Mouse (Mus musculus): ENCODE data around the gene Gm973.
"Not testable (repeated sequence)": the region's sequence is repeated elsewhere in the genome, so short reads cannot be mapped to it uniquely, and the experiment has no call there.

The Gm973 gene

DNA sequence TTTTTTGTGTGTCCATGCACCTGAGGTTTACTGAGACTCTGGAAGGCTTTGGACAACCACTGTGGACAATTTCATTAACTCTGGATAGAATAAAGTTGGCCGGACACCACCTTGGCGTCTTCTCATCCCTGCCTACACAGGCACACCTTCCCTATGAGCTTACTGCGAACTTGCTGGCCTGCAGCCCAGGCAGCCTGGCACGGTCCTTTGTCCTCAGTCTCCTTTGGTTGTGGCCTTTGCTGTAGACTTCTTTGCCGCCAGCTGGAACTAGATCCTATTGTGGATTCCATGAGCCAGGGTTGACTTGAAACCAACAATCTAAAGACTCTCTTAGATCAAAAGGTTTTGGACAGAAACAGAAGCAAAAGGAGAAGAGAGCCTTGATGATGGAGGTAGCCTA is 109.3 kb downstream of the Gm973 start:
- in situ Hi-C loops (cut with MseI, MboI) = no loop called here

DNA sequence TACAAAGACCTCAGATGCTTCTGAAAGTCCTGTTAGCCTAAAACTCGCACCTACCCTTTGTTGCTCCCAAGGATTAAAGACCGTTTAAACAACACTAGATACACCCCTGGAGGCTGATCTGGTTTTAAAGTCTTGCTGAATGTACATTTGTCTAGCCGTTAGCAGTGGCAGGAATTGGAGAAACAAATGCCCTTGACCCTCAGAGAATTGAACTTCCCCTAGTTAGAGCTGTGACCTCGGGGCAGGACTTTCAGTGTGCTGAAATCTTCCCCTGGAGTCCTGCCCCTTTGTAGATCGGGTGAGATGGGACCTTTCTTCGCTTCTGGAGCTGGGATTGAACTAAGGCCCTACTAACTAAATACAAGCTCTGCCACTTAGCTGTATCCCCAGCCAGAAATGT is 113.1 kb downstream of the Gm973 start:
- in situ Hi-C loops (cut with MseI, MboI) = no loop called here

DNA sequence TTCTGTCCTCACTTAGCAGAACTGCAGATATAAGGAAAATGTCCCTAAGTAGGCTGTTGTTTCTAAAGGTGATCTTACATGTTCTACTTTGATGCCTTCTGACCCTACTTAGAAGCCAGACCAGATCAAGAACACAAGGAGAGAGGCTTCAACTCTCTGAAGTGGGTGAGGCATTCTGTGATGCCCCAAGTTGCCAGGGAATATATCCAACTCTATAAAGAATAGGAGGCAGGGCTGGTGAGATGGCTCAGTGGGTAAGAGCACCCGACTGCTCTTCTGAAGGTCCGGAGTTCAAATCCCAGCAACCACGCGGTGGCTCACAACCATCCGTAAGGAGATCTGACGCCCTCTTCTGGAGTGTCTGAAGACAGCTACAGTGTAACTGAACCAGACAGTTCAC is 114.3 kb downstream of the Gm973 start:
- in situ Hi-C loops (cut with MseI, MboI) = not testable (repeated sequence)

DNA sequence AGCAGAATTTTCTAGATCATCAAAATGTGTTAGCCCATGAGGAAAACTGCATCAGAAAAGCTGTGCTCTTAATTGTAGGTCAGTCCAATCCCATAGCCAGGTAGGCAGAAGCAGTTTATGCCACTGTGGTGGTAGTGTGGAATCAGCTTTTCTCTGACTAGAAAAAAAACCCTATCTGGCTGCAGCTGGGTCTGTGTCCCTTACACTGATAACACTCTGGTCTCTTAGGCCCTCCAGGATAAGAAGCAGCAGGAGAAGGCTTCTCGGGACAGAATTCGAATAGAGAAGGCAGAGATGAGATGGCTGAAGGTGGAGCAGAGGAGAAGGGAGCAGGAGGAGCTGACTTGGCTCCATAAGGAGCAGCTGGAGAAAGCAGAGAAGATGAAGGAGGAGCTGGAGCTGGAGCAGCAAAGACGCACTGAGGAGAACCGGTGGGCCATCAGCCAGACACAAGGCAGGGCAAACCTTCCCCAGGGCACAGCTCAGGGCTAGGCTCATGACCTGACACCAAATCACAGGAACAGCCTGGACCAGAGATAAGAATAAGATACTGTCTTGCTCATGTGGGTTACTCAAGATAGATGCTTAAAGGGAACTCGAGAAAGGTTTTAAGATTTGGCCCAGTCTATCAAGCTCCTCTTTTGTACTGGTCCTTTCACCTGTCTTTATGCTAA is 116.1 kb downstream of the Gm973 start:
- in situ Hi-C loops (cut with MseI, MboI) = no loop called here

DNA sequence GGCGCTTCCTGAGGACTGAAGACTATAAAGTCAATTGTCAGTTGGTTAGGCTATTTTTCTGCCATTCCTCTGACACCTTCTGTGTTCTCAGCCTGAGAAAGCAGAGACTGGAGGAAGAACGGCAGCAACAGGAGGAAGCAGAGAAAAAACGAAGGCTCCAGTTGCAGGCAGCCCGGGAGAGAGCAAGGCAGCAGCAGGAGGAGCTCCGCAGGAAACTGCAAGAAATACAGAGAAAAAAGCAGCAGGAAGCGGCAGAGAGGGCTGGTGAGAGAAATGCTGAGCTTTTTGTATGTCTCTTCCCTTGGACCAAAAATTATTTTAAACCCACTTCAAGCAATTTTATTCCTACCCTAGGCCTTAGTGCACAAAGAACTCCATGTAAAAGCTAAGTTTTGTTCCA is 117.0 kb downstream of the Gm973 start:
- in situ Hi-C loops (cut with MseI, MboI) = no loop called here

DNA sequence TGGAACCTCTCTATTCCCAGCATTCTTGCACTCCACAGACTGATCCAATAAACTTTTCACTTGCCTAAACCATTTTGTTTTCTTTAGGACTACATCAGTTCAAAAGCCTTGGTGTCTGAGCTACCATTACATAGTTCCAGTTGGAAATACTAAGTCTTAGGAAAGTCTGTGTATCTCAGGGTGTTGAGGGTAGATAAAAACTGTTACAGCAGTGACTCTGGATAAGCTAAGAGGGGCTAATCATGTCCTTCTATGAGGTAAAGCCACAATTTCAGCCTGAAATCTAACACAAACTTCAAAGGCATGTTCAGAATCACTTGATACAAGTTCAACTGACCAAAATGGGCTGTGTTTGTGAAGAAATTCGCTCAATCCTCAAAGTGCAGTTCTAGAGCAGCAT is 120.3 kb downstream of the Gm973 start:
- in situ Hi-C loops (cut with MseI, MboI) = no loop called here

DNA sequence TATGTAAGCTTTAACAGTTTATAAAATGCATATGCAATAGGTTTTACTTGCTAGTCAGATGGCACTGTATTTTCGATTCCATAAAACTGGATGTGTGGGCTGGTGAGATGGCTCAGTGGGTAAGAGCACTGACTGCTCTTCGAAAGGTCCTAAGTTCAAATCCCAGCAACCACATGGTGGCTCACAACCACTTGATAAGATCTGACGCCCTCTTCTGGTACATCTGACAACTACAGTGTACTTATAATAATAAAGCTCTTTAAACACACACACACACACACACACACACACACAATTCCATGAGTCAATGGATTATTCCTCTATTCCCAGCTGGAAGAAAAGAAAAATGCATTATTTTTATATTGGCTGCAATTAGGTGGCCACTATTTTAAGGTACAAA is 122.3 kb downstream of the Gm973 start:
- in situ Hi-C loops (cut with MseI, MboI) = no loop called here

DNA sequence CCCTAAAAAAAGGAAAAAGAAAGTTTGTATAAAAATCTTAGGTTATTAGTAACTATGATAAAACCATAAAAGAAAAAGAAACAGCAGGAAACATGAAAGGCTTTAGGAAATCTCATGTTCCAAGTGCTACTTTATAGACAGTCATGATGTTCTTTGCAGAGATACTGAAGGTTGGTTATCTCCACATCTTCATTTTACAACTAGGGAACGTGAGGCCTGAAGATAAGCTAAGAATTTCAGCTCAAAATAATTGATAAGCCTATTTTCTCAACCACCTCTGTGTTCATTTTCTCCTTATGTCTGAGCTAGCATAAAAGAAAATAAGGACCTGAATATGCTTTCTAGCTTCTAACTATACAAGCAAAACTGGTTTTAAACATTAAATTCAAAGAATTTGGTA is 126.4 kb downstream of the Gm973 start:
- in situ Hi-C loops (cut with MseI, MboI) = no loop called here

DNA sequence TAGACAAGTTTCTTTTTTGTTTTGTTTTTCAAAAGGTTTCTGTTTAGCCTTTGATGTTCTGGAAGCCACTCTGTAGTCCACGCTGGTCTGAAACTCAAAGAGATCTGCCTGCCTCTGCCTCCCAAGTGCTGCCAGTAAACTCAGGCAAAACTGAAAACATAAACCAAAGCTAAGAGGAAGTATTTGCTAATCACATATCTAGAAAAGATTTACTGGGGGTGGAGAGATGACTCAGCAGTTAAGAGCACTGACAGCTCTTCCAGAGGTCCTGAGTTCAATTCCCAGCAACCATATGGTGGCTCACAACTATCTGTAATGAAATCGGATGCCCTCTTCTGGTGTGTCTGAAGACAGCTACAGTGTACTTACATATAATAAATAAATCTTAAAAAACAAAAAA is 130.4 kb downstream of the Gm973 start:
- in situ Hi-C loops (cut with MseI, MboI) = not testable (repeated sequence)

DNA sequence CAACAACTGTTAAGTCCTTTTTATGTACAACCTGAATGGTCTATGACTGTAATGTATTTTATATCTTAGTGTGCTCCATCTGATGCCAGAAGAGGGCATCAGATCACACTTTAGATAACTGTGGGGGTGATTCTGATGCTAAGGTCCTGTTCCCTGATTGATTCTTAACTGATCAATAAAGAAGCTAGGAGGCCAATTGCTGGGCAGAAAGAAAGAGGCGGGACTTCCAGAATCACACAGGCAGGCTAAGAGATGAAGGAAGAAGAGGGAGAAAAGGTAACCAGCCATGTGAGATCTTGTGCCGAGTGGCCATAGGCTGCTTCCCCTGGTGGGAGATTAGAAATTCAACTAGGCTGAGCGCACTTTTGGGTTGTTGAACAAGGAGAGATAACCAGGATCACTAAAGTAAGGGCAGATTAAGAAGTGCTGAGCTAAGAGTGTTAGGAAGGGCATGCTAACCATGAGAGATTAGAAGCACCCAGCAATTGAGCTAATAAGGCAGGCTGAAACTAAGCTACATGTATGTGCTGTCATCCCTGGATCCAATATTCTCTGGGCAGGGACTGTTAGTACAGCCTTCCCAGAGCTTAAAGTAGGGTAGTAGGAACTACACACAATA is 135.2 kb downstream of the Gm973 start:
- in situ Hi-C loops (cut with MseI, MboI) = no loop called here

DNA sequence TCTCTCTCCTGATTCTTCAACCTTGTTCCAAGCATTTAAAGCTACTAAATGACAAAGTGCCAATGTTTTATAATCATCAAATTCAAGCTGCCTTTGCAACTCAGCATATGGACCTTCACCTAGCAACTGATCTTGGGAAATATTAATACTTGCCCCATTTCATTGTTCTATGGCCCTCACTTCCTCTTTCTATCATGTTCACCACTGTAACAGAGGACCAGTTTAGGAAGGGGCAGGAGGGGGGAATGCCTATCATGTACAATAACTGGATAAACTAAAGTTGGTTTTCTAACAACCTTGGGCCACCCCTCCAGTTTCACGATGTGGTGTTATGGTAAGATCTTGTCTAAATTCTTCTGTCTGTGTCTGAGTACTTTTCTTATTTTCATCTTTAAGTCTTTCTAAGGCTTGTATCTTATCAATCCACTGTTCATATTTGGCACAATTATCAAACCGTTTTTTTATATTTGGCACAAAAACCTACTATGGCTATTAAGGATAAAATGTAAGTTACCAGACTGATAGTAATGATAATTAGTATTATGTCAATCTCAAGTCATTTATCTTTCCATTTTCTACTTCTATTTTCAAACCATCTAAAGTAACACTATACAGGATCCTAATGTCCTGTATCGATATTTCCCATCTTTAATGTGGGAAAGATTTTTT is 137.3 kb downstream of the Gm973 start:
- in situ Hi-C loops (cut with MseI, MboI) = no loop called here

DNA sequence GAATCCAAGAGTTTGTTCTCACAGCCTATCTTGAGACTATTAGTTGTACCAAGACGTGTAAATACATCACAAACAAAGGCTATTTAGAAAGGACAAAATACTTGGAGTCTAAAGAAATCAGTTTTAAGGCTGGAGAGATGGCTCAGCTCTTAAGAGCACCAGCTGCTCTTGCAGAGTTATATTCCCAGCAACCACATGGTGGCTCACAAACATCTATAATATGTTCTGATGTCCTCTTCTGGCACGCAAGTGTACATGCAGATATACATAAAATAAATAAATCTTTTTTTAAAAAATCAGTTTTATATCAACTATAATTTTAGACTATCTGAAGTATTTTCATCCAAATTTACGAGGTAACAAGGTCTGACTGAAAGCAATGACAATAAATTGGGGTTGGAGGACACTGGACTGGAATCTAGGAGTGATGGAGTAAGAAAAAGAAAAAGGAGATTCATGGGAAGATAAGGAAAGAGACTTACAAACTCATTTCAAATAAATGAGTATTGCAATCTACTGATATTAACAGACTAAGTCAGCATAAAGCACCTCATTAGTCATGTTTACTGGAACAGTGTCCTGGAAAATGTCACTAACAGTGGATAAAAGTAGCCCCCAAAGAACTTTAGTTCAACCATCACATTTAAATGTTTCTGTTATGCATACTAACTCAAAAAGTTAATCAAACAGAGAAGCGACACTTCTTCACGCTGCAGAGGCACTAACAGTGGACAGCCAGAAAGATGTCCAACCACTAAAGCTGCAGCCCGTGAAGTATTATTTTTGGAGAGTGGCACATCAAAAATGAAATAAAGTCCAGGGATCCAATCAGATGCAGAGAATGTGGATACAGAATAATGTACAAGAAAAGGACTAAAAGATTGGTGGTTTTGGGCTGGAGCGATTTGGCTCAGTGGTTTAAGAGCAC is 140.4 kb downstream of the Gm973 start:
- in situ Hi-C loops (cut with MseI, MboI) = no loop called here

DNA sequence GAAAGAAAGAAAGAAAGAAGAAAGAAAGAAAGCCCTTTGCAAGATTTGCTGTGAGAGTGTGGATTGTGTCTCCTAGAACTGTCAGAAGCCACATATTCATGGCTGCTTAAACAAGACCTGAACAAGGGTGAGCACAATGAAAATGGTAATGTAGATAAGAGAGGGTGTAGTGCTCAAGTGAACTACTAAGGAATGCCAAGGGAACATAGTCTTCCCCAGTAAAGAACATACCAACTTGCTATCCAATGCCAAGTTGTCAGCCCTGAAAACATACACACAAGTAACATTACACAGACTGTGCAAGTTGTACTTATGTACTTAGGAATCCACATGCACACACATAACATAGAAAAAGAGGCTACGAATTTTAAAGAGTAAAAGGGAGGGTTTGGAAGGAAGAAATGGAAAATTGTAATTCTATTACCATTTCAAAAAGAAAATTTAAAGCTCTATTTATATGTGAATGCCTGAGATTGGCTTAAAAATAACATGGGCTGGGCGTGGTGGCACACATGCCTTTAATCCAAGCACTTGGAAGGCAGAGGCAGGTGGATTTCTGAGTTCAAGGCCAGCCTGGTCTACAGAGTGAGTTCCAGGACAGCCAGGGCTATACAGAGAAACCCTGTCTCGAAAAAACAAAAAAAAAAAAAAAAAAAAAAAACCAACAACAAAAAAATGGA is 147.5 kb downstream of the Gm973 start:
- in situ Hi-C loops (cut with MseI, MboI) = no loop called here

DNA sequence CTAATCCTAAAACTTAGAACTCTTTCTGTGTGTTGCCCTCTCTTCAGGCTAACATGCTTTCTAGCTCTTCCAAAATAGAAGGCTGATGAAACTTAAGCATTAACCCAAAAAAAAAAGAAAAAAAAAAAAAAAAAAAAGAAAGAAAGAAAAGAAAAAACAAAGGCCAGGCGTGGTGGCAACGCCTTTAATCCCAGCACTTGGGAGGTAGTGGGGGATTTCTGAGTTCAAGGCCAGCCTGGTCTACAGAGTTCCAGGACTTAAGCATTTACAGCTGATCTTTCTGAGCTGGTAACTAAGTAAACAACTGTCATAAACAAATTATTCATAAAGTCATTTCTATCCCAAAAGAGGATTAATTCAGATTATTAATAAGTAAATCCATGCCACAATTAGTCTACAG is 152.8 kb downstream of the Gm973 start:
- in situ Hi-C loops (cut with MseI, MboI) = no loop called here

DNA sequence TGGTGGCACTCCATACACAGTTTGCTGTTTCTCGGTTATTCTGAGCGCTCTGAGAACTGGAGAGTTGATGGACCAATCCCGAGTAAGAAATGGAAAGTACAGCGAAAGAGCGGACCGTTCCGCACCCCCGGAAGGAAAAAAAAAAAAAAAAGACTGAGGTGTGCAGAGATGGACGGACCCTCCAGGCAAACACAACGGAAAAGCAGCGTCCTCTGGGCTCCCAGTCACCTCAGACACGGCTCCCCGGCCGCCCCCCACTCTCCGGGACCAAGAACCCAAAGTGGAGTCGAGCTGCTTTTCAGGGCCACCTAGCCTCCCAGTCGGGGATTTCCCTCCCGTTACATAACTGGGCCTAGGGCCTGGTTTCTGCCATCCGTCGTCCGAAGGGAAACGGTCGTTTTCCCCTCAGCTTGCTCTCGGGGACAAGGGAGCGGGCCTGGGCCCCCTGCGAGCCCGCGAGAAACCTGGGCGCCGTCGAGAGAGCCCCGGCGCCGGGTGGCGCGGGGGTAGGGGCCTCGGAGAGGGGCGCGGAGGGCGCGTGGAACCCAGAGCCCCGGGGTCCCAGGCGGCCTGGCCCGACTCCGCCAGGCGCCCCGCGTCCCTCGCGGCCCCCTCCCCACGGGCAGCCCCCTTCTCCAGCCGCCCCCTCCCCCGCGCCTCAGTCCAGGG is 154.0 kb downstream of the Gm973 start:
- in situ Hi-C loops (cut with MseI, MboI) = no loop called here

DNA sequence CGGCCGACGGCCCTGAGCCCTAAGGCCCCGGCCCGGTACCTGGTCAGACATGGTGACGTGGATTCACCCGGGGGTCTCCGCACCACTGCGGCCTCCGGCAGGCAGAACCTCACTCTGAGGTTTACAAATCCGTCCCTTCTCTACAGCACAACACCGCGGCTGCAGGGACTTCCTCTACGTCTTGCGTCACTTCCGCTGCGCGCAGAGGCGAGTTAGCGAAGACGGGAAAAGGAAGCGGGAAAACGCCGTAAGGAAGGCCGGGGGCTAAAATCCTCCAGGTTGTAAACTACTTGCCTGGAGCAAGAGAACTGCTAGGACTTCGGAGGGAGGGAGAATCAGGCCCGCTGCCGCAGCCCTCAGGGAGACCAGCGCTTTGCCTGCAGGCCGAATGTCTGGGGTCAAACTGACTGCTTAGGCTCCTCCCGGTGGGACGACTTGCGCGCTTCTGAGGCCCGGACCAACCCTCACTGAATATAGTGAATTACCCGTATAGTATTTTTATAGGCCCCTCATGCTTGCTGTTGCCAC is 154.6 kb downstream of the Gm973 start, which contains the start of gene Sumo1:
Sumo1 (minus strand) TSS at position 194 of the 528 bp plus-strand sequence.
- in situ Hi-C loops (cut with MseI, MboI) = no loop called here

DNA sequence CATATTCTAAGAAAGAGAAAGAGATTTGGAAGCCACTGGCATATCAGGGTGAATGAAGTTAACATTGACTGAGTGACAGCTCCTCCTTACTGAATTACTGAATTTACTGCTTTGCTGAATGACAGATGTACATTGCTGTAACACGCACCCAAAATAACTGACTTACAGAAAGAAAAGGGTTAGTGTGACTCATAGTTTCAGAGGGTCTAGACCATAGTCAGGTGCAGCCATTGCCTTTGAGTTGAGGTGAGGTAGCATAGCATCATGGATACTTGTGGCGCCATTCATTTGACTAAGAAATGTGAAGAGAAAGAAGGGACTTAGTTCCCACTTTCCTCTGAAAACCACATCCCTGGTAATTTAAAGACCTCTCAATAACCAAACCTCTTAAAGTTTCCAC is 157.6 kb downstream of the Gm973 start:
- in situ Hi-C loops (cut with MseI, MboI) = no loop called here

DNA sequence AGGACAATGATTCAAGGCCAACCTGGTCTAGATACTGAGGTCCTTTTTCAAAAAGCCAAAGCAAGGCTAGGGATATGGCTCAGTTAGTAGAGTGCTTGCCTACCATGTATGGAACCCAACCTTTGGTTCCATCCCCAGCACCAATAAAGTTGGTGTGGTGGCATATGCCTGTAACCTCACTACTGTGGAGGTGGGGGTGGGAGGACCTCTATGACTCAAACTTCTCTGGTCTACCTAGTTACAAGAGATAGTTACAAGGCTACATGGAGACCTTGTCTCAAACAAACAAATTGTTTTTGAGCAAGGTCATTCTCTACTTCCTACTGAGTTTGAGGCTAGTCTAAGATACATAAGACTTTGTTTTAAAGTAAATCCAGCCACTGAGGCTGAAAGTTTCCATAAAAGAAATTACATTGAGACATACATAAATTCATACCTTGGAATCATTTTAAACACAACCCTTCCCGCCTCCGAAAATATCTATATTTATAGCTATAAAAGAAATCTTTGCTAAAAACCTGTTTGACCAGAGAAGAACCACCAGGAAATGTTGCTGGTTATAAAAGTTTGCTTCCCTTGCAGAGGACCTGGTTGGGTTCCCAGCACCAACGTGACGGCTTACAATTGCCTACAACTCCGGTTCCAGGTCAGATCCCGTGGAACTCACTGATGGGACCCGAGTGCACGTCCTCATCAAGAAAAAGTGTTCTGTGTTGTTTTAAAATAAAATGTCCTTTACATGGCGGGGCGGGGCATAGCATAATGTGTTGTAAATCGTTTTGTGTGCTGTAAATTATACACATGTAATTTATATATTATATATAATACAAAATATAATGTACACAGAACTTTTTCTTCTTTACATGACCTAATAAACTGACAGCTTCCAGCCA is 168.1 kb downstream of the Gm973 start:
- in situ Hi-C loops (cut with MseI, MboI) = no loop called here

All from mouse trophoblast stem cell (cell line).